Mouse (Mus musculus) cerebellum, adult (tissue): ENCODE data around the gene Lama4.

Experiments
- ATAC-seq: cut with Nextera tagmentation; 2 replicates; pipeline ENCODE4 v1.9.2; 2017; ENCODE audit warnings: mild to moderate bottlenecking, moderate library complexity, mixed read lengths; ENCODE audit not compliant: insufficient number of reproducible peaks, low FRiP score, low TSS enrichment

Lama4 gene

DNA sequence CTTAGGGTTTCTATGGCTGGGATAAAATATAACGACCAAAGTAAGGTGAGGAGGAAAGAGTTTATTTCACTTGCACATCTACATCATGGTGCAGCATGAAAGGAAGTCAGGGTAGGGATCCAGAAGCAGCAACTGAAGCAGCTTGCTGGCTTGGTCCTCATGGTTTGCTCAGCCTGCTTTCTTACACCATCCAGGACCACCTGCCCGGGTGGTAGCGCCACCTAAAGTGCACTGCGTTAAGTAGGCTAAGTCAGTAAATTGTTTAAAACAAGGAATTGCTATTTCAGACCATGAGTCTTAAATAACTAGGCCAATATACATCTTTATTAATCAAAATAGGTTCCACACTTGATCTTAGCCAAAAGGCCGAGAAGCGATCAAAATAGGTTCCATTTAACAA is 173.4 kb downstream of the Lama4 start:
- no peak for ATAC-seq

DNA sequence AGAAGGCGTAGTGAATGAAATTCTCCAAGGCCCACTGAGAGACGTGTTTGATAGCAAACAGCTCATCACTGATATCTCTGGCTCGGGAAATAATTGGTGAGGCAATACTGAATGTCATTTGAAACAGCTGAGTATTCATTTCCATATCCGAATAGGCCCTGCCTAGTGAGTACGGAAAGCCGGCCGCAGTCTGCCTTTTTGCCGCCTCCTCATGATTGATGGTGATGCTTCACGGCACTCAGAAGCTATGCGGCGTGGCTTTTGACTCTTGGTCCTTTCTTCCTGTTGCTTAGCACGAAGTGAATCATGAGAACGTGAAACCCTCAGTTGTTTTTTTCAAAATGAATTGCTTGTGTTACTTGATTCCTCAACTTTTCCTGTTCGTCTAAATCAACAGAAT is 175.5 kb downstream of the Lama4 start:
- ATAC-seq, result no peak

DNA sequence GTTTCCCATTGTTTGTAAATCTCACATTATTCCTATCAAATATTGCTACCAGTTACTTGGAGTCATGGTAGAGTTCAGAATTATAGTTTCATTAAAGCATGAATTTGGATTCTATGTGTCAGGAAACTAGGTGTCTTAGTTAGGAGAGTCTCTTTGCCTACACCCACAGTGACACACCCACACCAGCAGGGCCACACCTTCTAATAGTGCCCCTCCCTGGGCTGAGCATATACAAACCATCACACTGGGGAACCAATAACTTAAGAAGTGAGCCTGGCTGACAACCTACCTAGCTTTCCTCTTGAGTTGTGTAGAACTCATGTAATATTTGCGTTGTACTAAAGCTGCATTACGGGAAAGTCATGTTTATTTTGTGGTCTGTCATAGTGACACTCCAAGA is 176.1 kb downstream of the Lama4 start:
- no peak for ATAC-seq

DNA sequence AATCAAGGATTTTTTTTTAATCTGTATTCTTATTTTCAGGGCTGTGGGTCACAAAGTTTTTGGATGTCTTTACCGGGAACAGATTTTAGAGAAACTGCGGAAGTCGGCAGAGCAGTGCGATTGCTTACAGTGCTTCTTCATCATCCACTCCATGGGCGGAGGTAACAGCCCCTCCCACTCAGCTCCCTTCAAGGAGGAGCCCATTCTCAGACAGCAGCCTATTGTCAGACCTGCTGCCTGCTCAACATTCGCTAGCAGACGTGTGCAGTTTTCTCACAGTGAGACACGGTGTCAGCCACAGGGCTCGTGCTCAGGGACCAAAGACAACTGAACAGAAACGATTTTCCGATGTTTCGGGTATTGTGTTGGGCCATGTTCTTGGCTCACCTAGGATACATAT is 176.9 kb downstream of the Lama4 start:
- ATAC-seq, result no peak

DNA sequence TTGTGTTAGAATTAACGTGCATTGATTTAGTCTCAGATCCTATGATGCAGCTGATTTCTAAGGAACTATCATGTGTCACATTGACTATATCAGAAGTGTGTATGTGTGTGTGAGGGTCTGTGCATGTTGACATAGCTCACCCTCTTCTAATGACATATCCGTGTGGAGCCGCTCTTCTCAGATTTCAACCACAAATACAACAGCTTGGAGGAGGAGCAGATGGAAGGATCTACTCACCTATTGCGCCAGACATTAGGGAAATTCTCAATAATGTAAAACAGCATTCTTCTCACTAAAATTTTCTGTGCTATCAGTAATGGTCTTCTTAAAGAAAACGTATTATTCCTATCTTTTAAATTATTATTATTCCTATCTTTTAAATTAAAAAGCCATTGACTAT is 191.4 kb downstream of the Lama4 start:
- no peak for ATAC-seq

DNA sequence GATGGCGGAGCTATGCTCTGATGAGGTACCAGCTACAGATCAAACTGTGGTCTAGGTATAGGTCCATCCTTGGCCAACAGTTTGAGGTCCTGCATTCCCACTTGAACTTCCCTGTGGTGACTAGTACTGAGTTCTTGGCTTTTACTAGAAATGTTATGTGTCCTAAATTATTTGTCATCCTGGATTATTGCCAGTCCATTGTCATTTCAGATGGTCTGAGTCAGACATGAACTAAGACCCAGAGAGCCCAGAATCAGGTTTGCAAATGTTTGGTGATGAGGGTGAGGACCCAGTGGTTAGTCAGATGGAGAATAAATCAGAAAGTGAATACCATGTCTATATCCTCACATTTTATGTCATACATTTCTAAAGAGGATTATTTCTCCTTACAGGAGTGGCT is 192.0 kb downstream of the Lama4 start:
- ATAC-seq, result no peak

DNA sequence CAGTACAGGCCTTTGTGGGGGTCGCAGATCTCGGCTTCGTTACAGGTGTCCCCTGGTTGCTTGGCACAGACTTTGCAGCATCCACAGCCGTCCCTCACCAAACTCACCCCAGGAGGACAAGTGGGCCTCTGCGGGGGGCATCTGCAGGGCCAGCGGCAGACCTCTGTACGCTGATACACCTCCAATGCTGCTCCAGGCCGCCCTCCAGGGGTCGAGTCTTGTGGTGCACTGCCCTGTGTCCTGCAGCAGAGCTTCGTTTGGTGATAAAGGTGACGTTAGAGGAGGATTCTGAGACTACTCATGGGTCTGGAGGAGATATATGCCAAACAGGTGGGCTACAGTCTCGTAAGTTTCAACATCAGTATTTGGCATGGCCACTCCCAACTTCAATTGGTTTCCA is 193.0 kb downstream of the Lama4 start:
- ATAC-seq, result no peak
